Mouse (Mus musculus) MEL (cell line): ENCODE results near the gene Pkd2l1. TPM values are rescaled to one million over a fixed set of nuclear protein-coding genes. Genes with fewer than 3 reads are reported as not detected.

Experiments
- DNase-seq: peaks from one replicate; pipeline ENCODE4 v3.0.0; 2011; ENCODE audit warnings: low read depth, low spot score
- H3K27ac ChIP-seq: 2 replicates; pipeline ENCODE4 v1.5.1; 2012; ENCODE audit warnings: low read depth, mild to moderate bottlenecking, control low read depth, low read length, moderate library complexity; ENCODE audit not compliant: control insufficient read depth
- H3K27me3 ChIP-seq, 2 experiments: fragments of 150-350 bp in 1 of 2; sonication (generic) in 1 of 2; 2 replicates each; pipeline ENCODE4 v1.6.1; 2012; ENCODE audit warnings: low read length in 2 of 2, mild to moderate bottlenecking in 2 of 2, improper control_type of control experiment in 1 of 2, moderate library complexity in 1 of 2; ENCODE audit not compliant: insufficient read depth in 2 of 2, control insufficient read depth in 1 of 2
- H3K36me3 ChIP-seq, 2 experiments: 2 replicates each; pipeline ENCODE4 v1.6.1; 2012 to 2014; ENCODE audit warnings: low read length in 2 of 2, improper control_type of control experiment in 1 of 2, inconsistent platforms in 1 of 2, mild to moderate bottlenecking in 1 of 2; ENCODE audit not compliant: insufficient read depth in 2 of 2, control insufficient read depth in 1 of 2
- H3K4me1 ChIP-seq, 2 experiments: fragments of 150-350 bp in 1 of 2; sonication (generic) in 1 of 2; 2 replicates each; pipeline ENCODE4 v1.6.1; 2012; ENCODE audit warnings: low read length in 2 of 2, improper control_type of control experiment in 1 of 2, mild to moderate bottlenecking in 1 of 2; ENCODE audit not compliant: insufficient read depth in 2 of 2, control insufficient read depth in 1 of 2
- H3K4me3 ChIP-seq, 2 experiments: fragments of 150-350 bp in 1 of 2; sonication (generic) in 1 of 2; 2 replicates each; pipeline ENCODE4 v1.5.1; 2012; ENCODE audit warnings: low read depth in 2 of 2, low read length in 2 of 2, mild to moderate bottlenecking in 2 of 2, moderate library complexity in 2 of 2, control low read depth in 1 of 2, improper control_type of control experiment in 1 of 2; ENCODE audit not compliant: control insufficient read depth in 1 of 2, insufficient read depth in 1 of 2
- H3K79me2 ChIP-seq: 2 replicates; pipeline ENCODE4 v1.6.1; 2012; ENCODE audit warnings: mild to moderate bottlenecking, low read length, moderate library complexity; ENCODE audit not compliant: control insufficient read depth, poor library complexity, insufficient read depth
- H3K9ac ChIP-seq: 2 replicates; pipeline ENCODE4 v1.6.1; 2012; ENCODE audit warnings: low read depth, mild to moderate bottlenecking, control low read depth, low read length, moderate library complexity; ENCODE audit not compliant: control insufficient read depth, poor library complexity, severe bottlenecking
- H3K9me3 ChIP-seq: fragments of 150-350 bp; sonication (generic); replicated peaks from 2 replicates; pipeline ENCODE4 v1.6.1; 2012; ENCODE audit warnings: mild to moderate bottlenecking, low read length, improper control_type of control experiment, moderate library complexity; ENCODE audit not compliant: insufficient read depth
- CTCF ChIP-seq, 3 experiments: IDR thresholded peaks in 2 of 3; conservative IDR thresholded peaks in 1 of 3; 2 replicates each; pipeline ENCODE4 v1.5.1; 2011 to 2012; ENCODE audit warnings: low read length in 3 of 3, low read depth in 2 of 3, mild to moderate bottlenecking in 2 of 3, improper control_type of control experiment in 1 of 3, inconsistent platforms in 1 of 3, mixed read lengths in 1 of 3, moderate library complexity in 1 of 3; ENCODE audit not compliant: control insufficient read depth in 1 of 3, insufficient read depth in 1 of 3, poor library complexity in 1 of 3, severe bottlenecking in 1 of 3
- EP300 ChIP-seq, 2 experiments: IDR thresholded peaks; 2 replicates each; pipeline ENCODE4 v1.6.1; 2011; ENCODE audit warnings: improper control_type of control experiment in 2 of 2, low read length in 2 of 2, low read depth in 1 of 2, mild to moderate bottlenecking in 1 of 2
- GABPA ChIP-seq: IDR thresholded peaks from 2 replicates; pipeline ENCODE4 v1.6.1; 2012; ENCODE audit warnings: low read depth, mild to moderate bottlenecking, inconsistent platforms, low read length, improper control_type of control experiment, moderate library complexity
- HCFC1 ChIP-seq: IDR thresholded peaks from 2 replicates; pipeline ENCODE4 v1.6.1; 2012; ENCODE audit warnings: low read depth, mild to moderate bottlenecking, inconsistent platforms, low read length, improper control_type of control experiment, moderate library complexity
- JUND ChIP-seq: IDR thresholded peaks from 2 replicates; pipeline ENCODE4 v1.6.1; 2011; ENCODE audit warnings: low read depth, mild to moderate bottlenecking, improper control_type of control experiment, low read length
- KAT2A ChIP-seq: conservative IDR thresholded peaks from 2 replicates; pipeline ENCODE4 v1.6.1; 2012; ENCODE audit warnings: low read depth, low read length, improper control_type of control experiment, inconsistent platforms
- MAX ChIP-seq: IDR thresholded peaks from 2 replicates; pipeline ENCODE4 v1.6.1; 2011; ENCODE audit warnings: low read length, improper control_type of control experiment
- MAZ ChIP-seq: IDR thresholded peaks from 2 replicates; pipeline ENCODE4 v1.6.1; 2012; ENCODE audit warnings: low read depth, mild to moderate bottlenecking, inconsistent platforms, low read length, improper control_type of control experiment
- MEF2A ChIP-seq: IDR thresholded peaks from 2 replicates; pipeline ENCODE4 v1.6.1; 2014; ENCODE audit warnings: low read depth, mild to moderate bottlenecking, inconsistent platforms, low read length, improper control_type of control experiment; ENCODE audit not compliant: poor library complexity, insufficient replicate concordance, severe bottlenecking; ENCODE audit errors: extremely low read depth
- MXI1 ChIP-seq: IDR thresholded peaks from 2 replicates; pipeline ENCODE4 v1.6.1; 2011; ENCODE audit warnings: mild to moderate bottlenecking, low read depth, low read length, improper control_type of control experiment
- MYB ChIP-seq: IDR thresholded peaks from 2 replicates; pipeline ENCODE4 v1.6.1; 2011; ENCODE audit warnings: mild to moderate bottlenecking, low read depth, low read length, improper control_type of control experiment
- MYC ChIP-seq: IDR thresholded peaks from 2 replicates; pipeline ENCODE4 v1.6.1; 2011; ENCODE audit warnings: low read depth, mild to moderate bottlenecking, low read length, improper control_type of control experiment, moderate library complexity
- POLR2A ChIP-seq, 2 experiments: IDR thresholded peaks; 2 replicates each; pipeline ENCODE4 v1.6.1; 2011 to 2012; ENCODE audit warnings: low read length in 2 of 2, mild to moderate bottlenecking in 2 of 2, control low read depth in 1 of 2, improper control_type of control experiment in 1 of 2, low read depth in 1 of 2, moderate library complexity in 1 of 2; ENCODE audit not compliant: control insufficient read depth in 1 of 2, insufficient read depth in 1 of 2, poor library complexity in 1 of 2
- POLR2AphosphoS2 ChIP-seq: IDR thresholded peaks from 2 replicates; pipeline ENCODE4 v1.6.1; 2011; ENCODE audit warnings: low read length, improper control_type of control experiment
- RCOR1 ChIP-seq: IDR thresholded peaks from 2 replicates; pipeline ENCODE4 v1.6.1; 2012; ENCODE audit warnings: low read depth, mild to moderate bottlenecking, inconsistent platforms, low read length, improper control_type of control experiment
- SMC3 ChIP-seq: IDR thresholded peaks from 2 replicates; pipeline ENCODE4 v1.6.1; 2011; ENCODE audit warnings: low read depth, low read length, improper control_type of control experiment
- TAL1 ChIP-seq: IDR thresholded peaks from 2 replicates; pipeline ENCODE4 v1.6.1; 2012; ENCODE audit warnings: mild to moderate bottlenecking, inconsistent platforms, low read length, moderate library complexity, mixed read lengths
- TBP ChIP-seq: IDR thresholded peaks from 2 replicates; pipeline ENCODE4 v1.8.0; 2011; ENCODE audit warnings: low read depth, low read length, improper control_type of control experiment
- UBTF ChIP-seq: IDR thresholded peaks from 2 replicates; pipeline ENCODE4 v1.6.1; 2012; ENCODE audit warnings: low read depth, mild to moderate bottlenecking, inconsistent platforms, low read length, improper control_type of control experiment, moderate library complexity, borderline replicate concordance; ENCODE audit not compliant: insufficient read depth
- USF1 ChIP-seq: IDR thresholded peaks from 2 replicates; pipeline ENCODE4 v1.6.1; 2014; ENCODE audit warnings: low read depth, mild to moderate bottlenecking, inconsistent platforms, low read length, improper control_type of control experiment, moderate library complexity
- USF2 ChIP-seq, 2 experiments: IDR thresholded peaks; 2 replicates each; pipeline ENCODE4 v1.6.1; 2011 to 2012; ENCODE audit warnings: improper control_type of control experiment in 2 of 2, low read length in 2 of 2, borderline replicate concordance in 1 of 2, inconsistent platforms in 1 of 2, low read depth in 1 of 2, mild to moderate bottlenecking in 1 of 2; ENCODE audit not compliant: insufficient read depth in 1 of 2
- ZKSCAN1 ChIP-seq: IDR thresholded peaks from 2 replicates; pipeline ENCODE4 v1.6.1; 2012; ENCODE audit warnings: low read depth, mild to moderate bottlenecking, inconsistent platforms, low read length, improper control_type of control experiment, moderate library complexity
- ZMIZ1 ChIP-seq: IDR thresholded peaks from 2 replicates; pipeline ENCODE4 v1.6.1; 2012; ENCODE audit warnings: low read depth, mild to moderate bottlenecking, inconsistent platforms, low read length, improper control_type of control experiment, moderate library complexity
- polyA plus RNA-seq, 2 experiments: library from polyadenylated mRNA; stranded (reverse) in 1 of 2; unstranded in 1 of 2; fragments of >175 nt in 1 of 2; fragments of >200 nt in 1 of 2; gene quantifications; 2 replicates each; pipeline versions ENCODE4 v1.2.1 to v1.2.4; 2012; ENCODE audit warnings: low replicate concordance in 2 of 2, low read depth in 1 of 2; ENCODE audit not compliant: insufficient read length in 2 of 2, insufficient read depth in 1 of 2, missing spikeins in 1 of 2
- total RNA-seq: library from RNA; depleted of rRNA; stranded (reverse); fragments of 300-350 nt; gene quantifications from 2 replicates; pipeline ENCODE4 v1.2.3, GENCODE M21; 2012

Pkd2l1 gene
- total and polyA plus RNA-seq, 3 experiments = not detected

DNA sequence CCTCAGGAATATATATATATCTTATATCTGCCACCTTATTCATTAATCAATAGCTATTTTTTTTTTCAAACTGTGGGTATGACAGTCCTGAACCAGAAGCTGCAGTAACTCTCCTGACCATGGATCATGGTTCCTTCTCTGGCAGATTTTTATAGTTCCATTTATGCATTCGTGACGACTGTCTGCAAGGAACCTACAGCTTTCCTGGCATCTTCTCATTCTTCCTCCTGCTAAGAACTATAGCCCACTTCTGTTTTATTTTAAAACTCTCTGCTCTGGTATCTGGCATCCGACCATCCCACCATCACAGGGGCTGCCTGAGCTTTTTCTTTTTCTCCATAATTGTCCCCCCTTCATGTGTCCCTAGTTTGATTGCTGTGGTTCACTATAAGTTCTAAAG, 38.0 kb upstream of the Pkd2l1 start:
- peaks cover 15 to 35% of the 10 kb centered on the region in 2 experiments for H3K4me1 ChIP-seq
- no peak overlapping the region for H3K27ac ChIP-seq
- H3K79me2 ChIP-seq = no peaks in the 10 kb centered on the region
- H3K36me3 ChIP-seq = peaks cover 0 to 21% of the 10 kb centered on the region in 2 experiments; a peak in 2 of 4 replicates
- H3K4me3 ChIP-seq = no peak overlapping the region
- H3K9me3 ChIP-seq = no peaks in the 10 kb centered on the region
- H3K9ac ChIP-seq = no peak overlapping the region
- H3K27me3 ChIP-seq = peaks cover 4 to 5% of the 10 kb centered on the region in 2 experiments
- DNase-seq = no peak
- TF ChIP-seq ZMIZ1 (no peak), TAL1 (no peak), MXI1 (no peak), MEF2A (no peak), POLR2A (IDR thresholded peaks at IDR 0.05; ENCODE audit: control insufficient read depth in 1 of 2, insufficient read depth in 1 of 2, low read depth in 1 of 2, low read length in 2 of 2, poor library complexity in 1 of 2) (no peak), USF1 (no peak), GABPA (no peak), USF2 (IDR thresholded peaks at IDR 0.05; ENCODE audit: borderline replicate concordance in 1 of 2, insufficient read depth in 1 of 2, low read depth in 1 of 2, low read length in 2 of 2) (no peak), CTCF (IDR thresholded peaks at IDR 0.05 in 2 of 3, conservative IDR thresholded peaks at IDR 0.05 in 1 of 3; ENCODE audit: control insufficient read depth in 1 of 3, insufficient read depth in 1 of 3, low read depth in 2 of 3, low read length in 3 of 3, poor library complexity in 1 of 3, severe bottlenecking in 1 of 3) (no peak)

DNA sequence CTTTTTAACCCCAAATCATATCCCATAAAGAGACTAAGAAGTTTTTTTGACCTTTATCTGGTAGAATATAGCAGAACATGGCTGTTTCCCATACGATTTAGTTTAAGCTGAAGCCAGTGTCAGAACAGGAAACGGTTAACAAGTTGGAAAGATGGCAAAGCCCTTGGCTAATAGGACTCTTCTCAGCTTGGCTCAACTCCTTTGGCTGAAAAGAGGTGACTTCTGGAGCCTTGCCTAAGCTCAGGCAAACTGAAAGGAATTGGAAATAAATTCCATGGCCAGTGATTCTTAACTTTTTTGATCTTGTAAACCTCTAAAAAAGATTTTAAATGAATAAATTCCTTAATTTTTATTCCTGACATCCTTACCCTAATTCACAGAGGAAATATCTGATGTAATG, 37.5 kb upstream of the Pkd2l1 start:
- TF ChIP-seq JUND (no peak), ZKSCAN1 (no peak), MYC (no peak), UBTF (no peak), POLR2AphosphoS2 (no peak), TAL1 (no peak), HCFC1 (no peak), ZMIZ1 (no peak), USF2 (IDR thresholded peaks at IDR 0.05; ENCODE audit: borderline replicate concordance in 1 of 2, insufficient read depth in 1 of 2, low read depth in 1 of 2, low read length in 2 of 2) (no peak), RCOR1 (no peak), MEF2A (no peak), SMC3 (no peak), KAT2A (no peak), MAX (no peak), TBP (no peak), CTCF (IDR thresholded peaks at IDR 0.05 in 2 of 3, conservative IDR thresholded peaks at IDR 0.05 in 1 of 3; ENCODE audit: control insufficient read depth in 1 of 3, insufficient read depth in 1 of 3, low read depth in 2 of 3, low read length in 3 of 3, poor library complexity in 1 of 3, severe bottlenecking in 1 of 3) (no peak), EP300 (IDR thresholded peaks at IDR 0.05; ENCODE audit: low read depth in 1 of 2, low read length in 2 of 2) (no peak), MAZ (no peak), MYB (no peak)
- H3K27ac ChIP-seq = no peak overlapping the region

More for the DNA sequence above, 37.5 kb upstream of the Pkd2l1 start:
- Histone ChIP-seq H3K79me2 (no peaks in the 10 kb centered on the region), H3K9me3 (no peaks in the 10 kb centered on the region), H3K27me3 (peaks cover 4 to 6% of the 10 kb centered on the region in 2 experiments), H3K9ac (no peak overlapping the region), H3K4me3 (no peak overlapping the region), H3K36me3 (peaks cover 0 to 25% of the 10 kb centered on the region in 2 experiments; a peak in 2 of 4 replicates), H3K4me1 (peaks cover 15 to 40% of the 10 kb centered on the region in 2 experiments)
- no peak for DNase-seq
